Mouse (Mus musculus) embryonic facial prominence, embryonic 11.5 days (tissue): ENCODE data around the gene Ifnlr1. TPM values are rescaled to one million over a fixed set of nuclear protein-coding genes. Genes with fewer than 3 reads are reported as not detected.
"Not testable (repeated sequence)": the region's sequence is repeated elsewhere in the genome, so short reads cannot be mapped to it uniquely, and the experiment has no call there.

Experiments used
- ATAC-seq: fragments of 200-750 bp; cut with Nextera tagmentation; replicated peaks from 2 replicates; pipeline ENCODE4 v1.8.0; 2017; ENCODE audit warnings: low read depth; ENCODE audit not compliant: insufficient number of reproducible peaks, low FRiP score, low TSS enrichment
- DNase-seq: peaks from one replicate; pipeline ENCODE4 v3.0.0-alpha.2; 2015; ENCODE audit warnings: low spot score
- H3K27ac ChIP-seq: fragments of 300-500 bp; sonication (generic); replicated peaks from 2 replicates; pipeline ENCODE4 v1.5.1; 2014; ENCODE audit warnings: mild to moderate bottlenecking, low read depth, low read length, control low read depth
- H3K27me3 ChIP-seq: fragments of 300-500 bp; sonication (generic); 2 replicates; pipeline ENCODE4 v1.6.1; 2014; ENCODE audit warnings: mild to moderate bottlenecking, low read length, moderate library complexity, mixed read lengths; ENCODE audit not compliant: control insufficient read depth, insufficient read depth
- H3K36me3 ChIP-seq: fragments of 300-500 bp; sonication (generic); replicated peaks from 2 replicates; pipeline ENCODE4 v1.6.1; 2014; ENCODE audit warnings: low read depth, mild to moderate bottlenecking, low read length, moderate library complexity, mixed read lengths; ENCODE audit not compliant: control insufficient read depth, insufficient read depth
- H3K4me1 ChIP-seq: fragments of 300-500 bp; sonication (generic); 2 replicates; pipeline ENCODE4 v1.6.1; 2014; ENCODE audit warnings: low read length, mixed read lengths; ENCODE audit not compliant: control insufficient read depth, insufficient read depth
- H3K4me2 ChIP-seq: fragments of 300-500 bp; sonication (generic); 2 replicates; pipeline ENCODE4 v1.6.1; 2014; ENCODE audit warnings: low read depth, mild to moderate bottlenecking, control low read depth, low read length, moderate library complexity
- H3K4me3 ChIP-seq: fragments of 300-500 bp; sonication (generic); 2 replicates; pipeline ENCODE4 v1.5.1; 2014; ENCODE audit warnings: low read depth, low read length, control low read depth
- H3K9ac ChIP-seq: fragments of 300-500 bp; sonication (generic); replicated peaks from 2 replicates; pipeline ENCODE4 v1.6.1; 2014; ENCODE audit warnings: mild to moderate bottlenecking, control low read depth, low read length
- H3K9me3 ChIP-seq: fragments of 300-500 bp; sonication (generic); replicated peaks from 2 replicates; pipeline ENCODE4 v1.6.1; 2016; ENCODE audit warnings: mild to moderate bottlenecking, low read length, inconsistent platforms, mixed read lengths; ENCODE audit not compliant: control insufficient read depth
- WGBS: fragments of 180-500 bp; shearing (Covaris S2); extraction: QIAGEN DNeasy Blood & Tissue Kit; methylation state at CpG from one replicate; pipeline ENCODE4 v1.1.7; 2014; 5-methylcytosine and 5-hydroxymethylcytosine counted together
- polyA plus RNA-seq: library from polyadenylated mRNA; unstranded; fragments of >200 nt; fragmentation: Nextera tagmentation; extraction: Ambion mirVana; gene quantifications from 2 replicates; pipeline ENCODE4 v1.2.1, GENCODE M21; 2014

Gene Ifnlr1
- polyA plus RNA-seq, 1 experiment from 2014 or later, result 0.59 TPM

DNA sequence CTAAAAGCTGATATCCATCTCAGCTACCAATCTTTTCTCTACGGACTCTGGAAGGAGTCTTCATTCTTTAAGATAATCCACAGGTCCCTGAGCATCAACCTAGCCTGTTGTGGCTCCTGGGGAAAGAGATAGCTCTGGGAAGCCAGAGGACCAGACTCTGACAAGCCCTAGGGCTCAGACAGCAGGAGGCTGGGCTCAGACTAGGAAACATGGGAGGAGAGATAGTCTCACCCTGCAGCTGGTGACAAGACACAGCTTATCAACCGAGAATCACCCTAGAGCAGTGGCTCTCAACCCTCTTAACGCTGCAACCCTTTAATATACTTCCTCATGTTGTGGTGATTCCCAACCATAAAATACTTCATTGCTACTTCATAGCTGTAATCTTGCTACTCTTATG is 24.3 kb downstream of the Ifnlr1 start:
- H3K27me3 ChIP-seq, result no peaks in the 10 kb centered on the region
- DNase-seq, result no peak
- H3K9me3 ChIP-seq, result no peaks in the 10 kb centered on the region
- H3K4me3 ChIP-seq, result no peak overlapping the region
- no peak for ATAC-seq
- H3K4me1 ChIP-seq, result no peaks in the 10 kb centered on the region
- no peaks in the 10 kb centered on the region for H3K36me3 ChIP-seq
- no peak overlapping the region for H3K9ac ChIP-seq
- 79% methylated on average over 3 of the region's 3 CpGs for WGBS
- H3K4me2 ChIP-seq, result no peak overlapping the region
- no peak overlapping the region for H3K27ac ChIP-seq

DNA sequence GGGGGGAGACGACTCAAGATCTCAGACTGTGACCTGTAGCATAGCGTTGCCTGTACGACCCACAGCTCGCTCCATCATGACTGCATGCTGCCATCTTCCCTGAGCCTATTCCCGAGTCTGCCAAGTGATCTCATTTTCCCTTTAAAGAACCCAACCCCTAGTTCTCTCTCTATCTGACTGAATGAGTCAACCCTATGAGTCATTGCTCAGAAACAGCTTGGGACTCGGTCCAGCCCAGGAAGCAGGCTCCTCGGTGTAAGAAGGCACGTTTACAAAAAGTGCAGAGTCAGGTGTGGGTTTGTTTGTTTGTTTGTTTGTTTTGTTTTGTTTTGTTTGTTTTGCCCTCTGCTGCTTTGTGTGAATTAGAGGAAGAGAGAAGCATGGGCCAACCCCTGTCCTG is 28.7 kb downstream of the Ifnlr1 start:
- DNase-seq, result no peak
- ATAC-seq, result no peak
- Histone ChIP-seq H3K4me2 (no peak overlapping the region), H3K36me3 (no peaks in the 10 kb centered on the region), H3K9ac (no peak overlapping the region), H3K27me3 (no peaks in the 10 kb centered on the region), H3K9me3 (no peaks in the 10 kb centered on the region), H3K4me3 (no peak overlapping the region), H3K27ac (no peak overlapping the region), H3K4me1 (no peaks in the 10 kb centered on the region)
- 84% methylated on average over 8 of the region's 8 CpGs for WGBS

DNA sequence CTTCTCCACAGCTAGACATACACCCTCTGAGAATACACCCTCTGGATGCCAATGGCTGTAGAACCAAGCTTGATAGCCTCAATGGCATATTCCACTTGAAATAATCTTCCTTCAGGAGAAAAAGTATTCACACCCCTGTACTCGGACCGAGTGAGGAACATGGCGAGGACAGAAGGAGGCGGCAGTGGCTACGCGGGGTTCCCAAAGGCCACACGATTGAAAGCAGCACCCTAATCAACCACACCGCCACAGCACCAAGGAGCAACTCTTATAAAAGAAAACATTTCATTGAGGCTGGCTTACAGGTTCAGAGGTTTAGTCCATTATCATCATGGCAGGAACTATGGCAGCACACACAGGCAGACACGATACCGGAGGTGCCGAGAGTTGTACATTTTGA is 30.4 kb downstream of the Ifnlr1 start:
- H3K4me3 ChIP-seq, H3K9me3 ChIP-seq, DNase-seq, H3K27me3 ChIP-seq, H3K9ac ChIP-seq, H3K4me1 ChIP-seq, H3K4me2 ChIP-seq, ATAC-seq, H3K27ac ChIP-seq, H3K36me3 ChIP-seq: not testable (repeated sequence)
- 97% methylated on average over 11 of the region's 11 CpGs for WGBS

DNA sequence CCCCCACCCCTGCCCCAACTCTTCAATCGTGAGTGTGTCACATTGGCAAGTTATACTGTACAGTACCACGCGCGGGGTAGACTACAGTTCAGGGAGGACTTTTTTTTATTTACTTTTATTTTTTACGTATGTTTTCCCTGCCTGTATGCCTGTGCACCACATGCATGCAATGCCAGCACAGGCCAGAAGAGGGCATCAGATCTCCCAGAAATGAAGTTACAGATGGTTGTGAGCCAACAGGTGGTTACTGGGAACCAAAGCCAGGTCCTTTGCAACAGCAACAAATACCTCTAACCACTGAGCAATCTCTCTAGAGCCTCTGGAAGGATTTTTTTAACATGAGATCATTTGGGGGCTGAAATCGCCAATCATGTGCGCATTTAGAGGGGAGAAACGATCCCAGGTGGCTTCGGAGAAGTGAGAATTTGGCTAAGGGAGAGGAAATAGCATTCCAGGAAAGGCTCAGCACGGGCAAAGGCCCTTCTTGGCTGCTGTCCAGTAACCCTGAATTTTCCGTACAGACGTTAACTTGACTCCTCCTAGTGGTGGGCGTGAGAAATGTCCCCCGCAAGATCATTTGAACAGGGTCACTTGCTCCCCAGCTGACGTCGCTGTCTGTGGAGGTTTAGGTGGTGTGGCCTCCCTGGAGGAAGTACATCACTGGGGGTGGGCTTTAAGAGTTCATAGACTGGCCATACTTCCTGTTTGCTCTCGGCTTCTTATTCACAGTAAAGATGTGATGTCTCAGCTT is 36.6 kb downstream of the Ifnlr1 start:
- Histone ChIP-seq H3K4me3 (no peak overlapping the region), H3K27me3 (no peaks in the 10 kb centered on the region), H3K36me3 (no peaks in the 10 kb centered on the region), H3K4me1 (no peaks in the 10 kb centered on the region), H3K9me3 (no peaks in the 10 kb centered on the region), H3K27ac (no peak overlapping the region), H3K4me2 (no peak overlapping the region), H3K9ac (no peak overlapping the region)
- WGBS, result 77% methylated on average over 17 of the region's 17 CpGs
- DNase-seq (no peak), ATAC-seq (no peak)

DNA sequence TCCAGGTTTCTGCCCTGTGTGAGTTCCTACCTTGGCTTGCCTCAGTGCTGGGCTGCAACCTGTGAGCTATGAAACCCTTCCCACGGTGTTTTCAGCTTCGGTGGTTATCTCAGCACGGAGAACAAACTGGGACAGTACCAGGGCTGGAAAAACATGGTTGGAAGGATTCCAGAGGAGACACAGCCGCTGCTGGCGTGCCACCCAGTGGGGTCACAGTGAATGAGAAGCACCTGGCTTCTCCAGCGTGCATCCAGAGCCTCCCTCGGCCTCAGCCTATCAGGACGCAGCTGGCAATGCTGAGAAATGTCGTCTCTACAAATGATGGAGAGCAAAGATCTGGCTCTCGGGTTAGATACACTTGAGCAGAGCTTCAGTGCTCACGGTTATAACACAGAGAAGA is 40.3 kb downstream of the Ifnlr1 start:
- Histone ChIP-seq H3K36me3 (no peaks in the 10 kb centered on the region), H3K27me3 (no peaks in the 10 kb centered on the region), H3K4me1 (no peaks in the 10 kb centered on the region), H3K9ac (no peak overlapping the region), H3K4me2 (no peak overlapping the region), H3K9me3 (no peaks in the 10 kb centered on the region), H3K27ac (no peak overlapping the region), H3K4me3 (no peak overlapping the region)
- no peak for ATAC-seq
- 75% methylated on average over 11 of the region's 11 CpGs for WGBS
- DNase-seq, result no peak

DNA sequence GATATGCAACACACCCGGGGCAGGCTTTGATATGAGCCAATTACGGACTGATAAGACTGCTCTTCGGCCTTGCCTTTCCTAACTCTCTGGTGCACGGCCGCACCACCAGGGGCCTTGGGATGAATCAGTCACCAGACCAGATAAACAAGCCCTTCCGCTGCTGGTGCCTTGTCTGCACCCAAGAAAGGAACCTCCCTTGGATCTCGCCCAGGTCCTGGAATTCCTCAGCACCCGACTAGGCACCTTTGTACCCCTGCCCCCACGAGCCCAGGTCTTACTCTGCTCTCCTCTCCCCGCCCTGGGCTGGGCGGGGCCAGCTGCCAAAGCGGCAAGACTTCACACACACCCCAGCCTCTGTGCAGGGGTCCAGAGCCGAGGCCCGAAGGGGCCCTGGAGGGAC is 41.7 kb downstream of the Ifnlr1 start, which contains the start of gene Il22ra1:
Il22ra1 (plus strand) TSS at position 356 of the 400 bp plus-strand sequence.
- H3K36me3 ChIP-seq, result no peaks in the 10 kb centered on the region
- ATAC-seq (no peak), DNase-seq (no peak)
- H3K9ac ChIP-seq, result no peak within 1 kb of the TSS
- WGBS, result 55% methylated on average over 14 of the region's 14 CpGs
- H3K4me2 ChIP-seq, result no peak within 1 kb of the TSS
- no peak within 1 kb of the TSS for H3K27ac ChIP-seq
- no peaks in the 10 kb centered on the region for H3K27me3 ChIP-seq
- H3K4me3 ChIP-seq, result no peak within 1 kb of the TSS
- H3K9me3 ChIP-seq, result no peaks in the 10 kb centered on the region
- H3K4me1 ChIP-seq, result no peaks in the 10 kb centered on the region

DNA sequence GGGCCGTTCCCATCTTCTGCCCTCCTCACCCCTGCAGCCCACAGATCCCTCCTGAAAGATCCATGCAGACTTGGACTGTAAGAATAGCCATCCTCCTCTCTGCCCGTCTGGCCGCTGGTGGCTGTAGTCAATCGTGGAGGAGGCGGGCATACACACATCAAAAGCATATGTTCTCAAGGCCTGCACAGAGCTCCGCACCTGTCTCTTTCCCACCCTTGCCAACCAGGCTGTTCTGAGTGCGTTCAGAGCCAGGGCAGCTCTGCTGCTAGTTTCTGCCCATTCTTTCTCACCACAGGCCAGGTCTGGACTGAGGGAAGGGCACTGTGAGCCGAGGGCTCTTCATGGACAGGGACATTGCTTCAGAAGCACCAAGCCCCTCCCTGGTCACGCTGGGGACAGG is 44.1 kb downstream of the Ifnlr1 start:
- Histone ChIP-seq H3K4me3 (no peak overlapping the region), H3K9ac (no peak overlapping the region), H3K4me1 (no peaks in the 10 kb centered on the region), H3K27ac (no peak overlapping the region), H3K9me3 (no peaks in the 10 kb centered on the region), H3K27me3 (no peaks in the 10 kb centered on the region), H3K4me2 (no peak overlapping the region), H3K36me3 (no peaks in the 10 kb centered on the region)
- no peak for DNase-seq
- no peak for ATAC-seq
- 81% methylated on average over 9 of the region's 9 CpGs for WGBS

DNA sequence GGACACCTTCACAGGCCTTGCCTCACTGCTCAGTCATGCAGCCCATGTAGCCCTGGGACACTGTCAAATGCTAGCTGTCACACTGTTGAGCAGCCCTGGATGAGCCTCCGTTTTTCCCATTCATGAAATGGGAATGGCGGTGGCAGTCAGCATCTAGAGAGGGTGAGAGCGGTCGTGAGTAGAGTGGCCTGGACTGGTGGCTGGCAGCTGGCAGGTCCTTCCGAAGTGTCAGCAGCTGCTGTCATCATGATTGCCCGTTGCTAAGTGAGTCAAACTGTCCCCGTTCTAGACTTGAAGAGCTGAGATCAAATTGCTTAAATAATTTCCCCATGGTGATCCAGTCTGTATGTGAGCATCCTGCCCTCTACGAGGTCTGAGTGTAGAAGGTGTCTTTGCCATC is 44.9 kb downstream of the Ifnlr1 start:
- ATAC-seq, result no peak
- Histone ChIP-seq H3K4me2 (no peak overlapping the region), H3K9me3 (no peaks in the 10 kb centered on the region), H3K9ac (no peak overlapping the region), H3K27me3 (no peaks in the 10 kb centered on the region), H3K4me1 (no peaks in the 10 kb centered on the region), H3K4me3 (no peak overlapping the region), H3K36me3 (no peaks in the 10 kb centered on the region), H3K27ac (no peak overlapping the region)
- no peak for DNase-seq
- WGBS, result 76% methylated on average over 8 of the region's 8 CpGs
